Mouse (Mus musculus) intestine, embryonic 14.5 days (tissue): ENCODE data around the gene Tada2b. TPM values are rescaled to one million over a fixed set of nuclear protein-coding genes. Genes with fewer than 3 reads are reported as not detected.

Experiments
- ATAC-seq: fragments of 200-750 bp; cut with Nextera tagmentation; replicated peaks from 2 replicates; pipeline ENCODE4 v1.8.0; 2017; ENCODE audit warnings: low read depth, moderate number of reproducible peaks, moderate TSS enrichment, moderate library complexity; ENCODE audit not compliant: low FRiP score, low TSS enrichment
- DNase-seq: peaks from one replicate; pipeline ENCODE4 v3.0.0-alpha.2; 2018; ENCODE audit warnings: low spot score
- H3K27ac ChIP-seq: fragments of 300-500 bp; sonication (generic); 2 replicates; pipeline ENCODE4 v1.5.1; 2014; ENCODE audit warnings: low read depth, mild to moderate bottlenecking, control low read depth
- H3K27me3 ChIP-seq: fragments of 300-500 bp; sonication (generic); replicated peaks from 2 replicates; pipeline ENCODE4 v1.6.1; 2014; ENCODE audit warnings: low read length, control low read depth; ENCODE audit not compliant: control insufficient read depth, insufficient read depth
- H3K36me3 ChIP-seq: fragments of 300-500 bp; sonication (generic); 2 replicates; pipeline ENCODE4 v1.6.1; 2014; ENCODE audit warnings: low read length, control low read depth; ENCODE audit not compliant: control insufficient read depth, insufficient read depth
- H3K4me1 ChIP-seq: fragments of 300-500 bp; sonication (generic); replicated peaks from 2 replicates; pipeline ENCODE4 v1.6.1; 2014; ENCODE audit warnings: low read length, control low read depth, mixed read lengths; ENCODE audit not compliant: control insufficient read depth, insufficient read depth
- H3K4me2 ChIP-seq: fragments of 300-500 bp; sonication (generic); 2 replicates; pipeline ENCODE4 v1.6.1; 2014; ENCODE audit warnings: low read length
- H3K4me3 ChIP-seq: fragments of 300-500 bp; sonication (generic); 2 replicates; pipeline ENCODE4 v1.5.1; 2014; ENCODE audit warnings: low read depth, low read length, control low read depth, mixed read lengths
- H3K9ac ChIP-seq: fragments of 300-500 bp; sonication (generic); 2 replicates; pipeline ENCODE4 v1.6.1; 2014; ENCODE audit warnings: mild to moderate bottlenecking, low read length
- H3K9me3 ChIP-seq: fragments of 300-500 bp; sonication (generic); 2 replicates; pipeline ENCODE4 v1.6.1; 2016; ENCODE audit warnings: low read length, control low read depth; ENCODE audit not compliant: control insufficient read depth
- WGBS: fragments of 180-500 bp; shearing (Covaris S2); extraction: QIAGEN DNeasy Blood & Tissue Kit; methylation state at CpG from one replicate; pipeline ENCODE4 v1.1.7; 2014; 5-methylcytosine and 5-hydroxymethylcytosine counted together
- polyA plus RNA-seq: library from polyadenylated mRNA; unstranded; fragments of >200 nt; fragmentation: Nextera tagmentation; extraction: Ambion mirVana; gene quantifications from 2 replicates; pipeline ENCODE4 v1.2.1, GENCODE M21; 2014

Gene Tada2b
- polyA plus RNA-seq, 1 experiment from 2014 or later = 2.8 TPM

DNA sequence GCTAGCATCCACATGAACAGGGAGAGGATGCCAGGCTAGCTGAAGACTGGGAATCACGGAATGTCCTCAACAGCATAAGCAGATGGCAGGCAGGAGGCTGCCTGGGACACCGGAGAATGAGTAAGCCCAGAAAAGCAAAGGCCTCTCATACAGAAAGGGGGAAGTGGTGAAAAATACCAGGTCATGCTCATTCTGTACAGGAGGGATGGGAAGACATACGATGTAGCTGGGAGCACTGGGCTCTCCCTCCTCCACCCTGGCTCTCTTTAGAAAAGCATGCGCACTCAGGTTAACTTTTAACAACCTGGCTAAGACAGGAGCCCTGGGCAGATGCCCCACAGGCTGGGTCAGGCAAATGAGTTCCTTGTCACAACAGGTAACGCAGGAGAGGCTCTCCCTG, 57.7 kb downstream of the Tada2b start:
- 63% methylated on average over 5 of the region's 5 CpGs for WGBS
- Histone ChIP-seq H3K9ac (no peak overlapping the region), H3K4me1 (peaks cover 9% of the 10 kb centered on the region; the same call in 1 of the 2 replicates), H3K9me3 (no peaks in the 10 kb centered on the region), H3K27ac (no peak overlapping the region), H3K36me3 (no peaks in the 10 kb centered on the region), H3K4me2 (no peak overlapping the region), H3K27me3 (no peaks in the 10 kb centered on the region), H3K4me3 (no peak overlapping the region)
- DNase-seq = no peak
- no peak for ATAC-seq

DNA sequence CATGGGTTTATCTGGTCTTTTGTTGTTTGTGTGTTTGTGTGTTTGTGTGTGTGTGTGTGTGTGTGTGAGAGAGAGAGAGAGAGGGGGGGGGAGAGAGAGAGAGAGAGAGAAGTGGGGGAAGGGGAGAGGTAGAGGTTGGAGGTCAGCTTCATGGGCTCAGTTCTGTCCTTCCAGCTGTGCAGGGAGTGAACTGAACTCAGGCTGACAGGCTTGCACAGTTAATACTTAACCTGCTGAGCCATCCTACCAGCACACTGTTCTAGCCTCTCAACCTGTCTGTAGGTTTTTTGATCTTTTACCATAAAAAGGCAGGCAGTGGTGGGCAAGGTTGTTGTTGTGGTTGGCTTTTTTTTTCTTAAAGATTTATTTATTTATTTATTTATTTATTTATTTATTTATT, 59.4 kb downstream of the Tada2b start:
- Histone ChIP-seq H3K9ac (no peak overlapping the region), H3K4me1 (peaks cover 9% of the 10 kb centered on the region; the same call in 1 of the 2 replicates), H3K27ac (no peak overlapping the region), H3K4me2 (no peak overlapping the region), H3K36me3 (no peaks in the 10 kb centered on the region), H3K27me3 (no peaks in the 10 kb centered on the region), H3K4me3 (no peak overlapping the region), H3K9me3 (no peaks in the 10 kb centered on the region)
- no peak for ATAC-seq
- no peak for DNase-seq

Other genes with a start within 250 kb of the Tada2b start
- gene Sorcs2, start 86.1 kb downstream of the Tada2b start, polyA plus RNA-seq = 12.8 and 14.4 TPM in 2 replicates
- 66.5 and 68.0 TPM in 2 replicates for gene Grpel1, start 19.3 kb downstream of the Tada2b start, polyA plus RNA-seq
- gene Ccdc96, start 303 bp upstream of the Tada2b start, polyA plus RNA-seq = 0.20 and 0.27 TPM in 2 replicates
- gene Tbc1d14, start 109.0 kb upstream of the Tada2b start, polyA plus RNA-seq = 36.6 and 42.3 TPM in 2 replicates
- gene D5Ertd579e, start 211.7 kb upstream of the Tada2b start, polyA plus RNA-seq = 25.8 and 28.3 TPM in 2 replicates